Mouse (Mus musculus): ENCODE measurements at regions not wholly inside any gene's neighbourhood (a gene's known extent, or its start where the extent isn't known, plus 50 kb on each side); places are given as distances from the start of the nearest gene placed in this dataset.
"Not testable (repeated sequence)": the region's sequence is repeated elsewhere in the genome, so short reads cannot be mapped to it uniquely, and the experiment has no call there.

DNA sequence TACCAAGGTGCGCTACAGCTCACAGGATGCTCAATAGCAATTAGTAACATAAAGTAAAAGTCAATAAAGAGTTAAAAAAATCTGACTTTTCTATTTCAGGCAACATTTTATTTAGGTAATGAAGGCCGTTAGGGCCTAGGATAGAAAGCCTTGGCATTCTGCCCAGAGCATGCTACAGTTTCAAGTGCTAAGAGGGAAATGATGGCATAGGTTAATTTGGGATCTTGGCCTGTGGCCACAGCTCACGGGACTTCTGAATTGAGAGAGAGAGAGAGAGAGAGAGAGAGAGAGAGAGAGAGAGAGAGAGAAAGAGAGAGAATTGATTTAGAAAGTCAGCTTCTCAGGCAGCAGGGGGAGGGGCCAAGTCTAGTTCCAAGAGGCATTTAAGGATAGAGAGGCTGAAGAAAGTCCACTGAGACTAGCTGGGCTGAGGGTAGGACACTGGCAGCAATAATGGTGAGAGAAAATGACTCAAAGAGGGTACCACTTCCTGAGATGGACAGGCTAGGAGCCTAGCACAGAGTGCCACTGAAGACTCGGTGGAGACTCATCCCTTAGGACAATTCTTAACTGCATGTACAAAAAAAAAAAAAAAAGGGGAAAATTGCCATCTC lies 52.6 kb upstream of the Klf14 start:
- peaks cover 13% of the 10 kb centered on the region for H3K4me1 ChIP-seq
- H3K4me3 ChIP-seq (replicated peaks) = no peak overlapping the region
- H3K4me2 ChIP-seq = no peak overlapping the region
- H3K27ac ChIP-seq (replicated peaks) = 0 out of 2 replicates have a peak overlapping the region, but pooled peaks have one; percentile 5
- H3K36me3 ChIP-seq = no peaks in the 10 kb centered on the region
- no peaks in the 10 kb centered on the region for H3K9me3 ChIP-seq (replicated peaks)
- 37% methylated on average over 4 of the region's 4 CpGs for WGBS
- ATAC-seq (ENCODE audit: low FRiP score) = no peak
- no peak overlapping the region for H3K9ac ChIP-seq (replicated peaks)
- no peaks in the 10 kb centered on the region for H3K27me3 ChIP-seq (replicated peaks)

DNA sequence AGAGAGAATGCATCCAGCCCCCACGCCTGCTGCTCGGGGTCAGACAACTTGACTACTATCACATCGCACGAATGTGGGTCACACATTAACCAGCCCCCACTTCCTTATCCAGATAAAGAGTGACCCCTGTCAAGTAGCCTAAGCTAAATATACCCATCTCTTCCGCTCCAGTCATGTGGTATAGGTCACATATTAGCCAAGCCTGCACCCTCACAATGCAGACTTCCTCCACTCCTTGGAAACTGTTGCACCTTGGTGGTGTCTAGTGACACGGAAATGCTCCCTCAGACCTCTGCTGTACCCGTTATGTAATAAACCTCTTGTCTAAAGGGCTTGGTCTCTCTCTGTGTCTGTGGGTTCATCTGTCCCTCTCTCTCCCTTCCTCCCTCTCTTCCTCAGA lies 57.7 kb upstream of the Klf14 start:
- H3K4me1 ChIP-seq = peaks cover 7% of the 10 kb centered on the region
- H3K4me2 ChIP-seq = no peak overlapping the region
- H3K36me3 ChIP-seq = no peaks in the 10 kb centered on the region
- WGBS = 80% methylated on average over 7 of the region's 7 CpGs
- no peak overlapping the region for H3K4me3 ChIP-seq (replicated peaks)
- no peak for ATAC-seq (ENCODE audit: low FRiP score)
- no peaks in the 10 kb centered on the region for H3K9me3 ChIP-seq (replicated peaks)
- H3K27ac ChIP-seq (replicated peaks) = no peak overlapping the region
- no peaks in the 10 kb centered on the region for H3K27me3 ChIP-seq (replicated peaks)
- no peak overlapping the region for H3K9ac ChIP-seq (replicated peaks)

DNA sequence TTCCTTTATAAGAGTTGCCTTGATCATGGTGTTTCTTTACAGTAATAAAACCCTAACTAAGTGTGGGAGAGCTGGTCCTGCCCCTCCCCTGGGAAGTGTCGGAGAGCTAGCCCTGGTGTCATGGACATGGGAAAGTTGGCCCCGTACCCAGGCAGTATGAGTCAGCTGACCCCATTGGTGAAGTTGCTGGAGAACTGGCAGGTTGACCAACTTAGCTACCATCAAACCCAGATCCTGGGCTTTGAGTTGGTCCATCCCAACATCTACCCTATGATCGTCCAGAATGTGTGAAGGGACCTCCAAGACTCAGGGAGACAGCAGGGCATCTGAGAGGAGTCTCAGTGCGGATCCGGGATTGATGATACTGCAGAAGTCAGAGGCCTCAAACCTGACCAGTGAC lies 62.9 kb upstream of the Klf14 start:
- Histone ChIP-seq H3K27me3 (replicated peaks) (no peaks in the 10 kb centered on the region), H3K36me3 (no peaks in the 10 kb centered on the region), H3K9me3 (replicated peaks) (no peaks in the 10 kb centered on the region), H3K4me2 (no peak overlapping the region), H3K27ac (replicated peaks) (no peak overlapping the region), H3K4me3 (replicated peaks) (no peak overlapping the region), H3K4me1 (no peaks in the 10 kb centered on the region), H3K9ac (replicated peaks) (no peak overlapping the region)
- WGBS = 92% methylated on average over 5 of the region's 5 CpGs
- ATAC-seq (ENCODE audit: low FRiP score) = no peak

DNA sequence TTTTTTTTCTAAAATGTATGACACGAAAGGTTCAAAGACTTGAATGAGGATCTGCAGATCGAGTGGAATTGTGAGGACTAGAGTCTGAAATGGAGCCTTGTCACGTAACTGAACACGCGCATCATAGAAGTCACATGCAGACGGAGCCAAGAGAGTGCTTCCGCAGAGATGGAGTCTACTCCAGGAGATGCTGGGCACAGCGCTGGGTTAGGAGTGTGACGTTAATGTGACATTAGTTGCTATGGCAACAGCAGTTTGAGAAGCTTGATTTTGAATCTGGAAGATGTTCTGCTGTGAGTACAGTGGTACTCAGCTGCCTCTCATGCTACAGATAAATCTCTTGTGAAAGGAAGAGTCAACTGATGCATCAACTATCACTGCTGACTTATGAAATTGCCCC lies 70.9 kb upstream of the Klf14 start:
- 63% methylated on average over 9 of the region's 9 CpGs for WGBS
- Histone ChIP-seq H3K4me1 (peaks cover 14% of the 10 kb centered on the region; the same call in 1 of the 2 replicates), H3K4me3 (replicated peaks) (no peak overlapping the region), H3K27me3 (replicated peaks) (no peaks in the 10 kb centered on the region), H3K36me3 (no peaks in the 10 kb centered on the region), H3K9ac (replicated peaks) (no peak overlapping the region), H3K4me2 (0 out of 2 replicates have a peak overlapping the region, but pooled peaks have one; percentile 6), H3K9me3 (replicated peaks) (no peaks in the 10 kb centered on the region), H3K27ac (replicated peaks) (no peak overlapping the region)
- peak; percentile 71; the same call in 1 of the 2 replicates for ATAC-seq (ENCODE audit: low FRiP score)

DNA sequence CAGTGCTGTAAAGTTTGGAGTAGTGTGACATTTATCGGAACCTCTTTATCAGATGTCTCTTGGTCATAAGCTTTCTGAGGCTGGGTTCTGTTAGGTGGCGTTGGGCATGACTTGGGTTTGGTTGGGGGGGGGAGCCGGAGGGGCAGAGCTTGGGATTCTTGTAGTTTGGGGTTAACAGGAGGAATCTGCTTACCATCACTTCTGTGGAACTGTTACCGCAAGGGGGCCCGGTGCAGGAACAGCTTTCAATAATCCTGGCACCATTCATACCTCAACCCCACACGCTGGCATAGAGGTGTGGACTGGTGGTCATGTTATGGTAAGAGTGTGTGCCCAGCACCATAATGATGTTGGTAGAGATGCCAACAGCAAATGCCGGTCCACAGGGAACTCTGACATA lies 72.1 kb upstream of the Klf14 start:
- ATAC-seq (ENCODE audit: low FRiP score) = no peak

DNA sequence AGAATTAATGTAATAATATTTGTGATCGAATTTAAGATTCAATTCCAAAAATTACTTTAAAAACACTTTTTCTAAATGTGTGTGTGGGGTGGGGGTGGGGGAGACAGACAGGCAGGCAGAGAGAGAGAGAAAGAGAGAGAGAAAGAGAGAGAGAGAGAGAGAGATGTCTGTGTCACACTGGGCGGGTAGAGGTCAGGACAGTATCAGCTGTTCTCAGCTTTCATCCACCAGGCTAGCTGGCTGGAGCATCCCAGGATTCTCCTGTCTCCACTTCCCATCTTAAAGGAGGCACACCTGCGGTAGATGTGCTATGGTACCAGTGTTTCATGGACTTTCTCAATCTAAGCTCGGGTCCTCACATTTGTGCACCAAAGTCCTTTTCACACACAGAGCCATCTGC lies 73.3 kb upstream of the Klf14 start:
- H3K9ac ChIP-seq (replicated peaks) = no peak overlapping the region
- H3K27ac ChIP-seq (replicated peaks) = no peak overlapping the region
- no peak for ATAC-seq (ENCODE audit: low FRiP score)
- WGBS = 89% methylated on average over 4 of the region's 4 CpGs
- H3K9me3 ChIP-seq (replicated peaks) = no peaks in the 10 kb centered on the region
- H3K4me1 ChIP-seq = peaks cover 14% of the 10 kb centered on the region; the same call in 1 of the 2 replicates
- no peaks in the 10 kb centered on the region for H3K36me3 ChIP-seq
- H3K27me3 ChIP-seq (replicated peaks) = no peaks in the 10 kb centered on the region
- no peak overlapping the region for H3K4me3 ChIP-seq (replicated peaks)
- no peak overlapping the region for H3K4me2 ChIP-seq

More for the DNA sequence above, 72.1 kb upstream of the Klf14 start:
- no peaks in the 10 kb centered on the region for H3K9me3 ChIP-seq (replicated peaks)
- H3K27ac ChIP-seq (replicated peaks) = no peak overlapping the region
- no peaks in the 10 kb centered on the region for H3K36me3 ChIP-seq
- peaks cover 14% of the 10 kb centered on the region; the same call in 1 of the 2 replicates for H3K4me1 ChIP-seq
- 90% methylated on average over 7 of the region's 7 CpGs for WGBS
- no peak overlapping the region for H3K9ac ChIP-seq (replicated peaks)
- no peak overlapping the region for H3K4me2 ChIP-seq
- H3K4me3 ChIP-seq (replicated peaks) = no peak overlapping the region
- H3K27me3 ChIP-seq (replicated peaks) = no peaks in the 10 kb centered on the region

DNA sequence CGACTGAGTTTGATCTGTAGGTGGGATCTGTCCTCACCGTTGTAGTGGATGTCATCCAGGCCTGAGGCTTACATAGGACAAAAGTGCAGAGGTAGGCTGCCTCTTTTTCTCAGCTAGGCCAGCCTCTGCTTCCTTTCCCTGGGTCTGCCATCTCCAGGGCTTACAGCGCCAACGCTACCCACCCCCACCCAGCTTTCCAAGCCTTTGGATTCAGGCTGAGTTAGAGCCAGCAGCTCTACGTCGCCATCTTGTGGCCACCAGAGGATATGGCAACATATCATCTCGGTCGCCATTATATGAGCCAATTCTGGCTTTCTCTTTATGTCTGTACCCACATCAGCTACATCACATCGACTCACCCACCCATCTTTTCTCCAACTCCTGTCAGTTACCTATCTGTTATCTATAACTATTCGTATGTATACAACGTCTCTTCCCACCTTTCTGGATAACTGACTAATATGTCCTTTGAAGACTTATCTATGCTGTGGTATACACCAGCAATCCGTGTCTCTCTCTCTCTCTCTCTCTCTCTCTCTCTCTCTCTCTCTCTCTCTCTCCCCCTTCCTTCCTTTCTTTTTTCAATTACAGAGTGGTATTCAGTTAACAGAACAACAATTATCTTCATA lies 74.2 kb upstream of the Klf14 start:
- H3K4me3 ChIP-seq (replicated peaks) = no peak overlapping the region
- H3K9ac ChIP-seq (replicated peaks) = no peak overlapping the region
- no peaks in the 10 kb centered on the region for H3K27me3 ChIP-seq (replicated peaks)
- H3K27ac ChIP-seq (replicated peaks) = 0 out of 2 replicates have a peak overlapping the region, but pooled peaks have one; percentile 15
- ATAC-seq (ENCODE audit: low FRiP score) = peak; percentile 81; the same call in 1 of the 2 replicates
- H3K9me3 ChIP-seq (replicated peaks) = no peaks in the 10 kb centered on the region
- no peaks in the 10 kb centered on the region for H3K36me3 ChIP-seq
- 11% methylated on average over 12 of the region's 12 CpGs for WGBS
- peaks cover 17% of the 10 kb centered on the region; the same call in 1 of the 2 replicates for H3K4me1 ChIP-seq
- H3K4me2 ChIP-seq = peak overlapping the region; percentile 36; the same call in 1 of the 2 replicates

DNA sequence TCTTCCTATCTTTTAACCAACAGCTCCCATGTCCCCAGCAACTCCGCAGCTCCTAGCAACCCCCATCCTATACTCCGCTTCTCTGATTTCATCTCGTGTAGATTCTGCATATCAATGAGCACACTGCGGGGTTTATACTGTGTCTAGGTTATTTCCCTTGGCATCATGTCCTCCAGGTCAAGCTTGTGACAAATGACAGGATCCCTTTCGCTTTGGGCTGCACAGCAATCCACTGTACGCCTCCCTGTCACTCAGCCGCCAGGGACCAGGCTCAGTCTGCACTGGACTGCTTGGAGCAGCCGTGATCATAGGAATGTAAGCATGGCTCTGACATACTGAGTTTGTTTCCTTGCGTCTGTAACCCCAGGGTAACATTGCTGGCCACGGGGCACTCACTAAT lies 75.9 kb upstream of the Klf14 start:
- 68% methylated on average over 10 of the region's 10 CpGs for WGBS
- no peak for ATAC-seq (ENCODE audit: low FRiP score)
- peaks cover 16% of the 10 kb centered on the region; the same call in 1 of the 2 replicates for H3K4me1 ChIP-seq

DNA sequence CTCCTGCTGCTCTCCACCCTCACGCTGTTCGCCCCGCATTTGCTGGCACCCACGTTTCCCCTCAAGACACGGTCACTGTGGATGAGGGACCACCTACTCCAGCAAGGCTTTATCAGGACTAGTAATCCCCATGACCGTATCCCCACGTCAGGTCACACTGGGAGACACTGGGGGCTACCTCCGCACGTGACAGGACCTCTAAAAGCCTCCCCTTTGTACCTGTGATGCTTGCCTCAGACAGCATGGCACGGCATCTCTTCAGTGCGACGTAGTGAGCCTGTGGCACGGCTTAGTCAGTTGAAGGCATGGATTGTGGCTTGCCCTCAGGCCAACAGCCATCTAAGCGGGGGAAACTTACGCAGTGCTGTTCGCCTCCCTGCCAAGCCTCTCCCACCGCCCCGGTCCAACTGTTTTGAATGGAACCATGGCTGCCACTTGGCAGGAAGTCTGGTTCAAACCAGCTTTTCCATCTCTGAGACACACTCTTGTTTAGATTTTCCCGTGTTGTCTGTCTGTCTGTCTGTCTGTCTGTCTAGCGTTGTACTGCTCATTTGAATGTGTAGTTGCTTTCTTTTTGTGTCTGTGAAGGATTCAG lies 79.0 kb upstream of the Klf14 start:
- Histone ChIP-seq H3K36me3 (no peaks in the 10 kb centered on the region), H3K9me3 (replicated peaks) (no peaks in the 10 kb centered on the region), H3K4me3 (replicated peaks) (no peak overlapping the region), H3K27me3 (replicated peaks) (no peaks in the 10 kb centered on the region), H3K9ac (replicated peaks) (no peak overlapping the region), H3K4me2 (no peak overlapping the region), H3K4me1 (peaks cover 8% of the 10 kb centered on the region; the same call in 1 of the 2 replicates), H3K27ac (replicated peaks) (peak overlapping the region; percentile 63)
- ATAC-seq (ENCODE audit: low FRiP score) = no peak
- WGBS = 75% methylated on average over 20 of the region's 20 CpGs

More for the DNA sequence above, 75.9 kb upstream of the Klf14 start:
- H3K9me3 ChIP-seq (replicated peaks) = no peaks in the 10 kb centered on the region
- no peak overlapping the region for H3K4me3 ChIP-seq (replicated peaks)
- no peak overlapping the region for H3K9ac ChIP-seq (replicated peaks)
- H3K36me3 ChIP-seq = no peaks in the 10 kb centered on the region
- H3K4me2 ChIP-seq = no peak overlapping the region
- H3K27me3 ChIP-seq (replicated peaks) = no peaks in the 10 kb centered on the region
- H3K27ac ChIP-seq (replicated peaks) = no peak overlapping the region

DNA sequence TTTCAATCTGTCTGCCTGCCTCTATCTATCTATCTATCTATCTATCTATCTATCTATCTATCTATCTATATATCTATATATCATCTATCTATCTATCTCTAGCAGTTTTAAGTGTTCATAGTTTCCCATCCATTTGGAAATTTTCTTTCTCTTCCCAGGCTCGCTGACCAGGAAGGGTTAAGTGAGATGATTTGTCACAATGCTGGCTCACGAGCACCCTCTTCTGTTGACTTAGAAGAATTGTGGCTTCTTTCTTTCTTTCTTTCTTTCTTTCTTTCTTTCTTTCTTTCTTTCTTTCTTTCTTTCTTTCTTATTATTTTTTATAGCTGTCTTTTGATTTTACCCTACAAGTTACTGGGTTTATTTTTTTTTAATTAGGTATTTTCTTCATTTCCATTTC lies 79.6 kb upstream of the Klf14 start:
- H3K27ac ChIP-seq (replicated peaks) = 0 out of 2 replicates have a peak overlapping the region, but pooled peaks have one; percentile 63
- not testable (repeated sequence) for H3K4me1 ChIP-seq; H3K9ac ChIP-seq (replicated peaks); H3K4me3 ChIP-seq (replicated peaks); H3K9me3 ChIP-seq (replicated peaks); H3K4me2 ChIP-seq; ATAC-seq (ENCODE audit: low FRiP score); H3K36me3 ChIP-seq; H3K27me3 ChIP-seq (replicated peaks)
- WGBS = 2% methylated on average over 2 of the region's 2 CpGs

DNA sequence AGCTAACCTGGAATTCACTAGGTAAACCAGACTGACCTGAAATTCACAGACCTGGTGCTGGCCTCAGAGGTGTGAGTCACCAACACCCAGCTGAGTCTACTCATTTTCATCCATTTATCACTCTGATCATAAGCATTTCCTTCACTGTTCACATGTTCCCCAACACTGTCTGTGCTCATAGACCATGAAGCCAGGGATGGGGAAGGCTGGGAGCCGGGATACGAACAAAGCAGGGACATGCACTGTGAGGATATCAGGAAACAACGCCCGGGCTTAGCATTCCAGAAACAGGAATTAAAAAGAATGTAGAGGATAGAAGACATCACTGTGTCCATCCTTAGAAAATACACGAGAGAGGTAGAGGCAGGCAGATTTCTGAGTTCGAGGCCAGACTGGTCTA lies 80.6 kb upstream of the Klf14 start:
- WGBS = 85% methylated on average over 6 of the region's 6 CpGs
- Histone ChIP-seq H3K9ac (replicated peaks) (no peak overlapping the region), H3K9me3 (replicated peaks) (no peaks in the 10 kb centered on the region), H3K36me3 (no peaks in the 10 kb centered on the region), H3K4me2 (no peak overlapping the region), H3K4me1 (peaks cover 4% of the 10 kb centered on the region; the same call in 1 of the 2 replicates), H3K27ac (replicated peaks) (peak overlapping the region; percentile 45; the same call in 1 of the 2 replicates), H3K4me3 (replicated peaks) (no peak overlapping the region), H3K27me3 (replicated peaks) (no peaks in the 10 kb centered on the region)
- ATAC-seq (ENCODE audit: low FRiP score) = no peak; the same call in 1 of the 2 replicates

DNA sequence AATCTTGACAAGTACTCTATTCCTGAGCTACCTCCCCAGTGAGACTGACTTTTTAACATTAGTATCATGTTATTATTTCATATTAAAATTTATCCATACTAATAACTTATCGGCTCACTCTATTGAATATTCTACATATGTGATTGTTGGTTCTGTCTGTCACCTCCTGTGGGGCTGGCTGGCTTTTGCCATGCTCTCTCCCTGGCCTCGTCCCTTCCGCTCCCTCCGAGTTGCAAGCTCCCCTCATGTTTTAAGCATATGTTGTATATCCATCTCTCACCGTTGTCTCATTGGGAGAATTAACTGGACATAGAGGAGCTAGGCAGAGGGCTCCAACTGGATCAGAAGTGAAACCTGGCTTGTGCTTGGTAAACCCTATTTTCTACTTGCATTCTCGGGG lies 81.9 kb upstream of the Klf14 start:
- no peak for ATAC-seq (ENCODE audit: low FRiP score)
- Histone ChIP-seq H3K27me3 (replicated peaks) (no peaks in the 10 kb centered on the region), H3K4me1 (peaks cover 4% of the 10 kb centered on the region; the same call in 1 of the 2 replicates), H3K27ac (replicated peaks) (no peak overlapping the region), H3K4me2 (no peak overlapping the region), H3K4me3 (replicated peaks) (no peak overlapping the region), H3K9ac (replicated peaks) (no peak overlapping the region), H3K36me3 (no peaks in the 10 kb centered on the region), H3K9me3 (replicated peaks) (no peaks in the 10 kb centered on the region)
- 92% methylated on average over 6 of the region's 6 CpGs for WGBS

All from neural tube, embryonic 15.5 days (tissue).